Mouse (Mus musculus) central nervous system, embryonic 18 days (tissue): ENCODE results near the gene 1700016D06Rik. TPM values are rescaled to one million over a fixed set of nuclear protein-coding genes. Genes with fewer than 3 reads are reported as not detected.

ENCODE experiments used
- polyA plus RNA-seq: library from polyadenylated mRNA; depleted of rRNA; stranded (reverse); fragments of >200 nt; gene quantifications from 2 replicates; pipeline ENCODE4 v1.2.3, GENCODE M21; 2012; rRNA removed

1700016D06Rik gene
- polyA plus RNA-seq, result not detected in 2 replicates

DNA sequence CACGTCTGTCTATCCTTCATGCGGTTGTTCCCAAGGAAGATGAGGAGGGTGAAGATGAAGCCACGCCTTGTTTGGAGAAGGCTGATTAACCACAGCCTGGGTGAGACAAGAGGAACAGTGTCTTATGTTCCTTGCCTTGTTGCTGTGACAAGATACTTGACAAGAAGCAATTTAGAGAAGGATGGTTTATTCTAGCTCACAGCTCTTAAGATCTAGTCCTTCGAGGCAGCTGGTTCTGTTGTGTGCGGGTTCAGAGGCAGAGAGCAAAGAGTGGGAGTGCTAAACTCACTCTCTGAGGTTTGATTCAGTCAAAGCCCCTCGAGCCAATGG lies at the start of gene 1700016D06Rik:
1700016D06Rik (minus strand) TSS at position 31 of the 330 bp plus-strand sequence.

DNA sequence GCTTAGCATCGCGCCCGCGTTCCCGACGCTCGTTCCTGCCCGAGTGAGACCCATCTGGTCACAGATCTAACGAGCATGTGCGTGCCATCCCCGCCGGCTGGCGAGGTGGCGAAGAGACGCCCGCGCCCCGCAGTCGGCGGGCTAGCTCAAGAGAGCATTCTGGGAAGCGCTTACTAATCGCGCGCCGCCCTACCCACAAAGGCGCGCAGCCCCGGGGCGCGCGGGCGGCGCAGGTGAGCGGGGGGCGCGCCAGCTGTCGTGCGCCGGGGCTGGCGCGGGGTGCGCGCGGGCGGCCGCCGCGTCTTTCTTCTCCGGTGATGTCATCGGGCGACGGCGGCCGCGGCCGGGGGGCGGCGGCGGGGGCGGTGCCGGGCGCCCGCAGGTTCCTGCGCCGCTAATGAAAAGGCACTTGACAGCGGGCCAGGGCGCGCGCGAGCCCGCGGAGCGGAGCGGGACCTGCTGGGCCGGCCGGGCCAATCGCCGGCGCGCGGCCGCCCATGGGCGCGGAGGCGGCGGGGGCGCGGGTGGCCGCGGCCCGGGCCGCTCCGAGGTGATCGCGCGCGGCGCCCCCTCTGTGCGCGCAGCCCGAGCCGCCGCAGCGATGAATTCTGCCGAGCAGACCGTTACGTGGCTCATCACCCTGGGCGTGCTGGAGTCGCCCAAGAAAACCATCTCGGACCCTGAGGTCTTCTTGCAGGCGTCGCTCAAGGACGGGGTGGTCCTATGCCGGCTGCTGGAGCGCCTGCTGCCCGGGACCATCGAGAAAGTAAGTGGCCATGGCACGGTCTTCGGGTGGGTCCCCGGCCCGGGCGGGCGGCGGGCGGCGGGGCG lies 27.0 kb upstream of the 1700016D06Rik start, which contains the start of gene Arhgef7:
Arhgef7 (plus strand) TSS at position 71 of the 831 bp plus-strand sequence.

DNA sequence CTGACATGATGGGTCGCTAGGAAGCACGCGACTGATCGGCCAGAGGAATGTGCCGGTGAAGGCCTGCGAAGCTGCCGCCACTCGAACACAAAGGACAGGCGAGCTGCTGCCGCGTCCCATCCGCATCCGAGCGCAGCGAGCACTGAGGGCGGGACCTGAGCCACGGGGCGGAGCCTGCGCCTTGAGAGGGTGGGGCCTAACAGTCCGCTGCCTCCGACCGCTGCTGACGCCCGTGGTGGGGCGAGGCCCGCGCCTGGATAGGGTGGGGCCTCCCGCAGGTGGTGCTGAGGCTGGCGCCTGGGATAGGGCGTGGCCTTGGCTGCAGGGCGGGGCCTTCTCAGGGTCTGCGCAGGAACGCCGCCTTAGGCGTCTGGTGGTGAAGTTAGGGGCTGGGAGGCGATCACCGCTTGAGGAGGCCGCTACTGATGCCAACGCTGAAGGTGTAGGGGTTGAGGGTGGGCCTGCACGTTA lies 65.2 kb downstream of the 1700016D06Rik start, which contains the start of gene Ankrd10:
Ankrd10 (minus strand) TSS at position 147 of the 471 bp plus-strand sequence.

Other genes with a start within 250 kb of the 1700016D06Rik start
- 0.61 and 0.72 TPM in 2 replicates for gene Rab20, start 222.4 kb downstream of the 1700016D06Rik start, polyA plus RNA-seq
- 123 and 126 TPM in 2 replicates for gene Naxd, start 203.6 kb downstream of the 1700016D06Rik start, polyA plus RNA-seq
- gene Cars2, start 150.3 kb downstream of the 1700016D06Rik start, polyA plus RNA-seq, result 51.2 and 52.6 TPM in 2 replicates
- gene Ing1, start 145.5 kb downstream of the 1700016D06Rik start, polyA plus RNA-seq, result 69.4 and 74.2 TPM in 2 replicates
- gene Ankrd10, start 65.3 kb downstream of the 1700016D06Rik start, polyA plus RNA-seq, result 183 and 184 TPM in 2 replicates
- gene Arhgef7, start 26.7 kb upstream of the 1700016D06Rik start, polyA plus RNA-seq, result 86.5 and 98.5 TPM in 2 replicates
- gene Tex29, start 139.4 kb upstream of the 1700016D06Rik start, polyA plus RNA-seq, result 0.09 and 0.27 TPM in 2 replicates